Mouse (Mus musculus): Measurements from ENCODE around the gene Zc3h18. TPM values are rescaled to one million over a fixed set of nuclear protein-coding genes. Genes with fewer than 3 reads are reported as not detected.

Zc3h18 gene
- total and polyA plus RNA-seq, 2 experiments from 2014 or later = 25.3 to 25.6 TPM

- peaks cover 4% of the 10 kb centered on the region; the same call in 1 of the 2 replicates for H3K27me3 ChIP-seq (ENCODE audit: insufficient read depth, low read length)
- no peak overlapping the region for H3K27ac ChIP-seq
- 56% methylated on average over 12 of the region's 12 CpGs for WGBS
- H3K4me1 ChIP-seq (ENCODE audit: insufficient read depth, low read length) = peaks cover 19% of the 10 kb centered on the region
- no peak overlapping the region for H3K9ac ChIP-seq (replicated peaks; ENCODE audit: low read length)
- H3K9me3 ChIP-seq (ENCODE audit: low read length) = no peaks in the 10 kb centered on the region
- no peak for TF ChIP-seq CTCF (IDR thresholded peaks at IDR 0.05; ENCODE audit: low read depth)
- H3K4me2 ChIP-seq (ENCODE audit: low read depth, low read length) = no peak overlapping the region
- ATAC-seq = no peak
- no peak overlapping the region for H3K4me3 ChIP-seq (ENCODE audit: low read length)
- no peak for DNase-seq (ENCODE audit: low spot score)
- no peaks in the 10 kb centered on the region for H3K36me3 ChIP-seq (ENCODE audit: insufficient read depth, low read length)
These were observed 31.0 kb upstream of the Zc3h18 start for GRCm38 (mm10) chr8:122345181-122346095.

- Histone ChIP-seq H3K4me2 (ENCODE audit: low read depth, low read length) (no peak overlapping the region), H3K4me1 (ENCODE audit: insufficient read depth, low read length) (peaks cover 15% of the 10 kb centered on the region), H3K36me3 (ENCODE audit: insufficient read depth, low read length) (no peaks in the 10 kb centered on the region), H3K4me3 (ENCODE audit: low read length) (no peak overlapping the region), H3K9ac (replicated peaks; ENCODE audit: low read length) (no peak overlapping the region), H3K27ac (peak overlapping the region; percentile 8; the same call in 1 of the 2 replicates), H3K27me3 (ENCODE audit: insufficient read depth, low read length) (peaks cover 3% of the 10 kb centered on the region; the same call in 1 of the 2 replicates), H3K9me3 (ENCODE audit: low read length) (no peaks in the 10 kb centered on the region)
- WGBS = 46% methylated on average over 5 of the region's 5 CpGs
- peak; percentile 55; the same call in 1 of the 2 replicates for ATAC-seq
- DNase-seq (ENCODE audit: low spot score) = peak; percentile 84
- TF ChIP-seq CTCF (IDR thresholded peaks at IDR 0.05; ENCODE audit: low read depth) = no peak
These were observed 28.4 kb upstream of the Zc3h18 start for GRCm38 (mm10) chr8:122347811-122348552.

GRCm38 (mm10) chr8:122349357-122350297, 26.8 kb upstream of the Zc3h18 start:
- 52% methylated on average over 15 of the region's 15 CpGs for WGBS
- DNase-seq (ENCODE audit: low spot score) = no peak
- no peak for TF ChIP-seq CTCF (IDR thresholded peaks at IDR 0.05; ENCODE audit: low read depth)
- Histone ChIP-seq H3K4me3 (ENCODE audit: low read length) (no peak overlapping the region), H3K9ac (replicated peaks; ENCODE audit: low read length) (no peak overlapping the region), H3K9me3 (ENCODE audit: low read length) (no peaks in the 10 kb centered on the region), H3K36me3 (ENCODE audit: insufficient read depth, low read length) (no peaks in the 10 kb centered on the region), H3K27ac (no peak overlapping the region), H3K27me3 (ENCODE audit: insufficient read depth, low read length) (no peaks in the 10 kb centered on the region), H3K4me2 (ENCODE audit: low read depth, low read length) (no peak overlapping the region), H3K4me1 (ENCODE audit: insufficient read depth, low read length) (peaks cover 5% of the 10 kb centered on the region; the same call in 1 of the 2 replicates)
- no peak for ATAC-seq

GRCm38 (mm10) chr8:122350309-122351089, 25.9 kb upstream of the Zc3h18 start:
- Histone ChIP-seq H3K36me3 (ENCODE audit: insufficient read depth, low read length) (no peaks in the 10 kb centered on the region), H3K9ac (replicated peaks; ENCODE audit: low read length) (no peak overlapping the region), H3K4me3 (ENCODE audit: low read length) (no peak overlapping the region), H3K9me3 (ENCODE audit: low read length) (no peaks in the 10 kb centered on the region), H3K4me1 (ENCODE audit: insufficient read depth, low read length) (peaks cover 5% of the 10 kb centered on the region; the same call in 1 of the 2 replicates), H3K27ac (no peak overlapping the region), H3K4me2 (ENCODE audit: low read depth, low read length) (no peak overlapping the region), H3K27me3 (ENCODE audit: insufficient read depth, low read length) (no peaks in the 10 kb centered on the region)
- no peak for DNase-seq (ENCODE audit: low spot score)
- WGBS = 34% methylated on average over 11 of the region's 11 CpGs
- TF ChIP-seq CTCF (IDR thresholded peaks at IDR 0.05; ENCODE audit: low read depth) = no peak
- no peak for ATAC-seq

- 62% methylated on average over 8 of the region's 8 CpGs for WGBS
- no peak for TF ChIP-seq CTCF (IDR thresholded peaks at IDR 0.05; ENCODE audit: low read depth)
- Histone ChIP-seq H3K4me2 (ENCODE audit: low read depth, low read length) (no peak overlapping the region), H3K36me3 (ENCODE audit: insufficient read depth, low read length) (no peaks in the 10 kb centered on the region), H3K27ac (no peak overlapping the region), H3K9ac (replicated peaks; ENCODE audit: low read length) (no peak overlapping the region), H3K27me3 (ENCODE audit: insufficient read depth, low read length) (no peaks in the 10 kb centered on the region), H3K9me3 (ENCODE audit: low read length) (no peaks in the 10 kb centered on the region), H3K4me3 (ENCODE audit: low read length) (no peak overlapping the region), H3K4me1 (ENCODE audit: insufficient read depth, low read length) (peaks cover 7% of the 10 kb centered on the region; the same call in 1 of the 2 replicates)
- DNase-seq (ENCODE audit: low spot score) = no peak
- ATAC-seq = no peak
These were observed 22.3 kb upstream of the Zc3h18 start for GRCm38 (mm10) chr8:122354157-122354556.
